Mouse (Mus musculus): ENCODE results near the gene Tomm40. TPM values are rescaled to one million over a fixed set of nuclear protein-coding genes. Genes with fewer than 3 reads are reported as not detected.

Gene Tomm40
- polyA plus RNA-seq, 1 experiment from 2014 or later, result 123 TPM

GRCm38 (mm10) chr7:19664955-19665841, 50.0 kb downstream of the Tomm40 start, which contains the start of gene Clptm1:
Gene Clptm1, minus strand, starts transcription at chr7:19665033.
- peak; percentile 71 for ATAC-seq (replicated peaks; ENCODE audit: insufficient number of reproducible peaks, low FRiP score, low TSS enrichment, low read depth)
- H3K36me3 ChIP-seq (replicated peaks; ENCODE audit: control insufficient read depth, insufficient read depth, low read depth, low read length), result peaks cover 2% of the 10 kb centered on the region

GRCm38 (mm10) chr7:19664455-19664954, 50.7 kb downstream of the Tomm40 start:
- H3K4me2 ChIP-seq (ENCODE audit: low read depth, low read length), result peak overlapping the region; percentile 80
- no peaks in the 10 kb centered on the region for H3K9me3 ChIP-seq (replicated peaks; ENCODE audit: control insufficient read depth, low read length)
- H3K27ac ChIP-seq (replicated peaks; ENCODE audit: low read depth, low read length), result 0 out of 2 replicates have a peak overlapping the region, but pooled peaks have one; percentile 29
- H3K4me1 ChIP-seq (ENCODE audit: control insufficient read depth, insufficient read depth, low read length), result peaks cover 6% of the 10 kb centered on the region; the same call in 1 of the 2 replicates
- DNase-seq (ENCODE audit: low spot score) (no peak), ATAC-seq (replicated peaks; ENCODE audit: insufficient number of reproducible peaks, low FRiP score, low TSS enrichment, low read depth) (peak; percentile 68)
- under 1% methylated on average over 37 of the region's 37 CpGs for WGBS
- no peaks in the 10 kb centered on the region for H3K27me3 ChIP-seq (ENCODE audit: control insufficient read depth, insufficient read depth, low read length)
- peaks cover 2% of the 10 kb centered on the region for H3K36me3 ChIP-seq (replicated peaks; ENCODE audit: control insufficient read depth, insufficient read depth, low read depth, low read length)
- H3K9ac ChIP-seq (replicated peaks; ENCODE audit: low read length), result peak overlapping the region; percentile 83
- peak overlapping the region; percentile 94 for H3K4me3 ChIP-seq (ENCODE audit: low read depth, low read length)

More at GRCm38 (mm10) chr7:19664955-19665841, 50.0 kb downstream of the Tomm40 start, which contains the start of gene Clptm1:
- Histone ChIP-seq H3K27me3 (ENCODE audit: control insufficient read depth, insufficient read depth, low read length) (no peaks in the 10 kb centered on the region), H3K9me3 (replicated peaks; ENCODE audit: control insufficient read depth, low read length) (no peaks in the 10 kb centered on the region), H3K9ac (replicated peaks; ENCODE audit: low read length) (peak within 1 kb of the TSS; percentile 83), H3K4me1 (ENCODE audit: control insufficient read depth, insufficient read depth, low read length) (peaks cover 6% of the 10 kb centered on the region; the same call in 1 of the 2 replicates), H3K27ac (replicated peaks; ENCODE audit: low read depth, low read length) (peak within 1 kb of the TSS; percentile 77), H3K4me2 (ENCODE audit: low read depth, low read length) (peak within 1 kb of the TSS; percentile 80), H3K4me3 (ENCODE audit: low read depth, low read length) (peak within 1 kb of the TSS; percentile 94)
- DNase-seq (ENCODE audit: low spot score), result peak; percentile 98
- WGBS, result under 1% methylated on average over 59 of the region's 63 CpGs

- H3K9ac ChIP-seq (replicated peaks; ENCODE audit: low read length), result peak overlapping the region; percentile 83
- H3K4me1 ChIP-seq (ENCODE audit: control insufficient read depth, insufficient read depth, low read length), result peaks cover 6% of the 10 kb centered on the region; the same call in 1 of the 2 replicates
- no peaks in the 10 kb centered on the region for H3K9me3 ChIP-seq (replicated peaks; ENCODE audit: control insufficient read depth, low read length)
- H3K4me3 ChIP-seq (ENCODE audit: low read depth, low read length), result peak overlapping the region; percentile 94
- no peaks in the 10 kb centered on the region for H3K27me3 ChIP-seq (ENCODE audit: control insufficient read depth, insufficient read depth, low read length)
- peak overlapping the region; percentile 80 for H3K4me2 ChIP-seq (ENCODE audit: low read depth, low read length)
- no peak overlapping the region for H3K27ac ChIP-seq (replicated peaks; ENCODE audit: low read depth, low read length)
- H3K36me3 ChIP-seq (replicated peaks; ENCODE audit: control insufficient read depth, insufficient read depth, low read depth, low read length), result peaks cover 2% of the 10 kb centered on the region
- ATAC-seq (replicated peaks; ENCODE audit: insufficient number of reproducible peaks, low FRiP score, low TSS enrichment, low read depth) (0 out of 2 replicates have a peak, but pooled peaks have one; percentile 21), DNase-seq (ENCODE audit: low spot score) (no peak)
- WGBS, result 22% methylated on average over 8 of the region's 8 CpGs
Measured at GRCm38 (mm10) chr7:19663940-19664339, 51.3 kb downstream of the Tomm40 start.

GRCm38 (mm10) chr7:19652614-19653013, 62.6 kb downstream of the Tomm40 start:
- no peaks in the 10 kb centered on the region for H3K9me3 ChIP-seq (replicated peaks; ENCODE audit: control insufficient read depth, low read length)
- H3K4me3 ChIP-seq (ENCODE audit: low read depth, low read length), result no peak overlapping the region
- DNase-seq (ENCODE audit: low spot score), result no peak
- no peak overlapping the region for H3K9ac ChIP-seq (replicated peaks; ENCODE audit: low read length)
- H3K27ac ChIP-seq (replicated peaks; ENCODE audit: low read depth, low read length), result no peak overlapping the region
- H3K4me1 ChIP-seq (ENCODE audit: control insufficient read depth, insufficient read depth, low read length), result no peaks in the 10 kb centered on the region
- no peaks in the 10 kb centered on the region for H3K27me3 ChIP-seq (ENCODE audit: control insufficient read depth, insufficient read depth, low read length)
- H3K4me2 ChIP-seq (ENCODE audit: low read depth, low read length), result no peak overlapping the region
- peaks cover 5% of the 10 kb centered on the region for H3K36me3 ChIP-seq (replicated peaks; ENCODE audit: control insufficient read depth, insufficient read depth, low read depth, low read length)
- 95% methylated on average over 2 of the region's 2 CpGs for WGBS
- no peak for ATAC-seq (replicated peaks; ENCODE audit: insufficient number of reproducible peaks, low FRiP score, low TSS enrichment, low read depth)

Other genes starting within 250 kb of the Tomm40 start
- 2.3 and 2.6 TPM in 2 replicates for gene Bloc1s3, start 207.1 kb downstream of the Tomm40 start, polyA plus RNA-seq (2014; fragmentation: Nextera tagmentation; extraction: Ambion mirVana)
- 51.7 and 58.2 TPM in 2 replicates for gene Trappc6a, start 207.0 kb downstream of the Tomm40 start, polyA plus RNA-seq (2014; fragmentation: Nextera tagmentation; extraction: Ambion mirVana)
- gene Nkpd1, start 197.6 kb downstream of the Tomm40 start, polyA plus RNA-seq (2014; fragmentation: Nextera tagmentation; extraction: Ambion mirVana), result 0.08 TPM in 1 of 2 replicates, not detected in the other
- gene Ppp1r37, start 152.4 kb downstream of the Tomm40 start, polyA plus RNA-seq (2014; fragmentation: Nextera tagmentation; extraction: Ambion mirVana), result 3.6 and 3.7 TPM in 2 replicates
- gene Zfp296, start 138.2 kb downstream of the Tomm40 start, polyA plus RNA-seq (2014; fragmentation: Nextera tagmentation; extraction: Ambion mirVana), result 0.22 and 0.31 TPM in 2 replicates
- gene Gemin7, start 137.8 kb downstream of the Tomm40 start, polyA plus RNA-seq (2014; fragmentation: Nextera tagmentation; extraction: Ambion mirVana), result 158 and 167 TPM in 2 replicates
- gene Clasrp, start 111.0 kb downstream of the Tomm40 start, polyA plus RNA-seq (2014; fragmentation: Nextera tagmentation; extraction: Ambion mirVana), result 36.0 and 37.4 TPM in 2 replicates
- gene Relb, start 86.0 kb downstream of the Tomm40 start, polyA plus RNA-seq (2014; fragmentation: Nextera tagmentation; extraction: Ambion mirVana), result 3.8 and 4.3 TPM in 2 replicates
- gene Clptm1, start 50.4 kb downstream of the Tomm40 start, polyA plus RNA-seq (2014; fragmentation: Nextera tagmentation; extraction: Ambion mirVana), result 92.5 and 94.7 TPM in 2 replicates
- 0.41 and 0.82 TPM in 2 replicates for gene Apoc2, start 37.5 kb downstream of the Tomm40 start, polyA plus RNA-seq (2014; fragmentation: Nextera tagmentation; extraction: Ambion mirVana)
- gene Gm44805, start 34.0 kb downstream of the Tomm40 start, polyA plus RNA-seq (2014; fragmentation: Nextera tagmentation; extraction: Ambion mirVana), result not detected in 2 replicates
- not detected in 2 replicates for gene Apoc4, start 34.0 kb downstream of the Tomm40 start, polyA plus RNA-seq (2014; fragmentation: Nextera tagmentation; extraction: Ambion mirVana)
- gene Apoc1, start 22.8 kb downstream of the Tomm40 start, polyA plus RNA-seq (2014; fragmentation: Nextera tagmentation; extraction: Ambion mirVana), result 5.4 and 6.1 TPM in 2 replicates
- gene Apoe, start 16.2 kb downstream of the Tomm40 start, polyA plus RNA-seq (2014; fragmentation: Nextera tagmentation; extraction: Ambion mirVana), result 180 and 210 TPM in 2 replicates
- gene Nectin2, start 35.0 kb upstream of the Tomm40 start, polyA plus RNA-seq (2014; fragmentation: Nextera tagmentation; extraction: Ambion mirVana), result 69.8 and 73.0 TPM in 2 replicates
- 43.8 and 52.0 TPM in 2 replicates for gene Bcam, start 55.6 kb upstream of the Tomm40 start, polyA plus RNA-seq (2014; fragmentation: Nextera tagmentation; extraction: Ambion mirVana)
- 1.1 and 1.7 TPM in 2 replicates for gene Cblc, start 81.4 kb upstream of the Tomm40 start, polyA plus RNA-seq (2014; fragmentation: Nextera tagmentation; extraction: Ambion mirVana)
- gene Bcl3, start 107.3 kb upstream of the Tomm40 start, polyA plus RNA-seq (2014; fragmentation: Nextera tagmentation; extraction: Ambion mirVana), result 1.4 and 2.2 TPM in 2 replicates
- not detected in 2 replicates for gene Gm19345, start 136.6 kb upstream of the Tomm40 start, polyA plus RNA-seq (2014; fragmentation: Nextera tagmentation; extraction: Ambion mirVana)
- not detected in 2 replicates for gene Ceacam16, start 145.9 kb upstream of the Tomm40 start, polyA plus RNA-seq (2014; fragmentation: Nextera tagmentation; extraction: Ambion mirVana)
- gene Ceacam19, start 172.5 kb upstream of the Tomm40 start, polyA plus RNA-seq (2014; fragmentation: Nextera tagmentation; extraction: Ambion mirVana), result not detected in 2 replicates
- gene Pvr, start 205.7 kb upstream of the Tomm40 start, polyA plus RNA-seq (2014; fragmentation: Nextera tagmentation; extraction: Ambion mirVana), result 4.2 and 4.8 TPM in 2 replicates
- gene Igsf23, start 235.3 kb upstream of the Tomm40 start, polyA plus RNA-seq (2014; fragmentation: Nextera tagmentation; extraction: Ambion mirVana), result not detected in 2 replicates
- gene Ceacam20, start 250.0 kb upstream of the Tomm40 start, polyA plus RNA-seq (2014; fragmentation: Nextera tagmentation; extraction: Ambion mirVana), result not detected in 2 replicates

All from embryonic facial prominence, embryonic 11.5 days (tissue).